Mouse (Mus musculus): Measurements from ENCODE around the gene Pip4k2b. TPM values are rescaled to one million over a fixed set of nuclear protein-coding genes. Genes with fewer than 3 reads are reported as not detected.
A peak's percentile ranks its signal among the peaks of the same experiment; 100 is the strongest.

Gene Pip4k2b
- polyA plus RNA-seq, 1 experiment from 2014 or later: 1.5 TPM

DNA sequence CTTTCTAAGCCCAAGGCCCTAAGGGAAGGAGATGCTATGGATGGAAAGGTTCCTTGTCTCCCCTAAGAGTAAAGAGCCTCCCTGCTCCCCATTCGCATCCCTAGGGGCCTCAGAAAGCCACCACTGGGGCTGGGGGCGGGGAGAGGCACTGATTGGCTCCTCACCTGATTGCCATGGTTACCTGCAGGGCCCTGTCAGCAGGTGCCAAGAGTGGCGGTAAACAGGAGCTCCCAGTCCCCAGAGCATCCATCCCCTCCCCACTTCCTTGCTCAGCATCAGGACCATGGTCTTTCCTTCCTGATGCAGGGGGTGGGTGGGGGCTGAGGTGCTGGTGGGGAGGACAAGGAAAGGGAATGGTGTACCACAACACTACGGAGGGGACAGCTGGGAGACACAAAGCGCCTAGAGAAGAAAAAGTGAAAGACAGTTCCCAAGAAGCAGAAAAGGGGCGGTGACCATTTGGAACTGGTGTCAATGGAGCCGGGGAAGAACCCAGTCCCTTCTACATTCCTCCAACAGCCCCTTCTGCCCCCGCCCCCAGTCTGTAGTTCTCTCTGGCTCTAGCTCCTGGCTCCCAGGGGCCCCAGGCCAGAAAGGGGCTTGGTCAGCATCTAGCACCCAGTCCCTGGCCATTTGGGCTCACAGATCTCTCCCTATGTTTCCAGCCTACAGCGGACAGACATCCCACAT lies 48.6 kb downstream of the Pip4k2b start:
- no peak for DNase-seq (ENCODE audit: low spot score)
- H3K9me3 ChIP-seq (replicated peaks): no peaks in the 10 kb centered on the region
- peaks cover 58% of the 10 kb centered on the region for H3K4me1 ChIP-seq
- H3K27me3 ChIP-seq (ENCODE audit: low read depth, poor library complexity, severe bottlenecking): no peaks in the 10 kb centered on the region
- WGBS: 31% methylated on average over 9 of the region's 9 CpGs
- H3K4me3 ChIP-seq: peak overlapping the region; percentile 90
- H3K27ac ChIP-seq (replicated peaks): peak overlapping the region; percentile 53; the same call in 1 of the 2 replicates
- H3K36me3 ChIP-seq: peaks cover 45% of the 10 kb centered on the region

DNA sequence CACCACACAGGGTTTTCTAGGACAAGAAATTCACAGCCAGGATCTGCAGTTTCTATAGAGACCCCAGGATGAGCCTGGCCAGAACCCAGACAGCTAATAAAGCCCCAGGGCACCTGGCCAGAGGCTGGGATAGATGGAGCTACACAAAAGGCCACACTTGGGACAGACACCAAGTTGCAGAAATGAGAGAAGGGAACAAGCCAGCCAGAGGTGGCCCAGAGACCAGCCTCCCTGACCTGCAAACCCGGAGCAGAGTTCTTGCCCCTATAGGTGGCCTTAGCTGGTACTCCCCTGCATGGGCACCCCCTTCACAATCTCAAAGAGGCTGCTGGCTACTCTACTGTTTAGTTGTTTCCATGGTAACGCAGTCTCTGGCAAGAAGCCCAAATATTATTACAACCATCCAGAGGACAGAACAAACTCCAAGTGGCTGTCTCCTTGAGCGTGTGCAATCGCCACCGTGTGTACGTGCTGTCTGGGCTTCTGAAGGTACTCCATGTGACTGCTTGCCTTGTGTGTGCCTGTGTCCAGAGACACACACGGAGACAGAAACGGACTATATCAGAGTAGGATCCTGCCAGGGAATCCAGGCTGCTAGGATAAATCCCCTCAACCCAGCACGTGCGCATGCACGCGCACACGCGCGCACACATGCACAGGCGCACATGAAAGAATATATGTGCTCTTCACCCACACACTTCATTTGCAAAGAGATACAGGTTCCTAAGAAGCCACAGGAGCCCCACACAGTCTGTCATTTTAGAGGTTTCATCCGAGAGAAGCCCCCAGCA lies 49.4 kb downstream of the Pip4k2b start:
- 66% methylated on average over 17 of the region's 17 CpGs for whole genome bisulfite sequencing
- peak overlapping the region; percentile 53; the same call in 1 of the 2 replicates for H3K27ac ChIP-seq (replicated peaks)
- no peak for DNase-seq (ENCODE audit: low spot score)
- no peaks in the 10 kb centered on the region for H3K27me3 ChIP-seq (ENCODE audit: low read depth, poor library complexity, severe bottlenecking)
- peak overlapping the region; percentile 90 for H3K4me3 ChIP-seq
- peaks cover 52% of the 10 kb centered on the region for H3K36me3 ChIP-seq
- no peaks in the 10 kb centered on the region for H3K9me3 ChIP-seq (replicated peaks)
- H3K4me1 ChIP-seq: peaks cover 53% of the 10 kb centered on the region

DNA sequence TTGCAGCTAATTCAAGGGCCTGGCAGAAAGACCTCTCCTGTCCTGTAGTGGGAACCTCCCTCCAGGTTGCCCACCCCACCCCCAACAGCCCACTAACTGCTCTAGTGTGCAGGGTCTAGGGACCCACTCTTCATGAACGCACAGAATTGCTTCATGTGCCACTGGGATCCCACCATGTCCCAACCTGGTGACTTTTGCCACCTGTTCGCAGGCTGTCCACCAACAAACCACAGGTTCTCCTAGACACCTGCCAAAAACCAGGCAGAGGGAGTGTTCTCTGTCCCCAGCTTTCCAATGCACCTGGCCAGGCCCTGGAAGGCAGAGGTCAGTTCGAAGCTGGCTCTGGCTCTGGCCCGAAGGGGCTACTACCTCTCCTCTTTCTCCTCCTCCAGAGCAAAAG lies 50.1 kb downstream of the Pip4k2b start:
- H3K27ac ChIP-seq (replicated peaks): no peak overlapping the region
- H3K9me3 ChIP-seq (replicated peaks): no peaks in the 10 kb centered on the region
- H3K4me1 ChIP-seq: peaks cover 51% of the 10 kb centered on the region
- WGBS: 93% methylated on average over 4 of the region's 4 CpGs
- 0 out of 2 replicates have a peak overlapping the region, but pooled peaks have one; percentile 90 for H3K4me3 ChIP-seq
- peaks cover 57% of the 10 kb centered on the region for H3K36me3 ChIP-seq
- DNase-seq (ENCODE audit: low spot score): no peak
- no peaks in the 10 kb centered on the region for H3K27me3 ChIP-seq (ENCODE audit: low read depth, poor library complexity, severe bottlenecking)

DNA sequence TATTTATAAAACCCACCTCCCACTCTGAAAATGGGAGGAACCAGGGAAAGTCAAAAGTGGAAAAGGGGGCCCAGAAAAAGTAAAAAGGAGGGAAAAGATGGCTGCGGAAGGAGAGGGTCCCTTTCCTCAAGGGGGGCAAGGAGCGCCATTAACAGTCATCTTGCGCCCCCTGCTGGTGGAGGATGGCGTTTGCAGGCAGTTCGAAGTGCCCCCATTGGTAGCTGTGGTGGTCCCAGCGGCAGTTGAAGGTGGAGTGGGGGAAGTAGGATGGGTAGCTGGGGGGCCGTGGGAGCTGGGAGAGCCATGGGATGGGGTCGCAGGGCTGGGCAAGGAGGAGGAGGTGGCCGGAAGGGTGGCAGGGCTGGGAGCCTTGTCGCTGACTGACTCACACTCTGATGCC lies 54.6 kb downstream of the Pip4k2b start:
- peaks cover 71% of the 10 kb centered on the region for H3K36me3 ChIP-seq

DNA sequence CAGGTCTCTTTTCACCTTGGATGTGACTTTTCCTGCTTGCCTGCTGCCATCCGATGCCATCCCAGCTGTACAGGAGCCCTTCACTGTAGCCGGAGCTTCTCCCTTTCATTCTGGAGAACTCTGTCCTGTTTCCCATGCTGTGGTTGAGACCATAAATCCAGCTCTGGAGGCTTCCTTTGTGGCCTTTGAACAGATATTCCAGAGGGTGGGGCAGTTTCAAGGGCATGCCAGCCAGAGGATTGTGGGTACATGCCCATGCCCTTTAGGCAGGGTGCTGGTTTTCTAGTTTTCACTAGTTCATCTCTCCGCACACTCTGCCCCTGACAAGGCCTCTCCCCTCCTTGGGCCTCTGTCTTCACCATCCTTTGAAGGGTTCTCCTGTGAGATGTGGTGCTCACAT lies 57.4 kb downstream of the Pip4k2b start:
- no peak overlapping the region for H3K4me3 ChIP-seq
- peaks cover 32% of the 10 kb centered on the region for H3K4me1 ChIP-seq
- no peaks in the 10 kb centered on the region for H3K9me3 ChIP-seq (replicated peaks)
- no peak overlapping the region for H3K27ac ChIP-seq (replicated peaks)
- no peak for DNase-seq (ENCODE audit: low spot score)
- no peaks in the 10 kb centered on the region for H3K27me3 ChIP-seq (ENCODE audit: low read depth, poor library complexity, severe bottlenecking)
- WGBS: 96% methylated on average over 3 of the region's 3 CpGs
- peaks cover 65% of the 10 kb centered on the region for H3K36me3 ChIP-seq

More for the DNA sequence above, 54.6 kb downstream of the Pip4k2b start:
- no peaks in the 10 kb centered on the region for H3K27me3 ChIP-seq (ENCODE audit: low read depth, poor library complexity, severe bottlenecking)
- H3K4me3 ChIP-seq: peak overlapping the region; percentile 12; the same call in 1 of the 2 replicates
- no peak overlapping the region for H3K27ac ChIP-seq (replicated peaks)
- WGBS: 38% methylated on average over 10 of the region's 10 CpGs
- no peaks in the 10 kb centered on the region for H3K9me3 ChIP-seq (replicated peaks)
- peak; percentile 81 for DNase-seq (ENCODE audit: low spot score)
- H3K4me1 ChIP-seq: peaks cover 33% of the 10 kb centered on the region

DNA sequence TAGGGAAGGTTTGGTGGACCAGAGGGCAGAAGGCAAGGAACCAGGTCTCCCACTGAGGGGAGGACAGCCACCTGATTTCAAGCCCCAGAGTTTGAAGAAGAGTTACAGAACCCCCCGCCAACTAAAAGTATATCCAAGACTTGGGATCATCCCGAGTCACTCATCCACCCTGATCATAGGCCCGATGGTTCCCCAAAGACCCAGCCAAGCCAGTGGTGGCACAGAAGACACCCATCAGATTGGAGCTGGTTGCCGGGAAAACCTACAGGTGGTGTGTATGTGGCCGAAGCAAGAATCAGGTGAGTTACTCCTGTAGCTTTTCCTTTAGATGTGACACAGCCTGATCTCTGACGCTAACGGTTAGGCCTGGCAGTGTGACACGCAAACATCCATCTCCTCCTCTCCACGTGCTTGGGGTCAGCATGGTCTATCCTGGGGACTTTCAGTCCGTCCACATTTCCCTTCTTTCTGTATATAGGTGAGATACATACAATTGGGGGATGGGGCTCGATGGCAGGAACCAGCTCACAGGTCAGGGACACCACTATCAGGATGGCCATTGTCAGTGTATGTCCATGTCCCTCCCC lies 58.1 kb downstream of the Pip4k2b start:
- peaks cover 35% of the 10 kb centered on the region for H3K4me1 ChIP-seq
- DNase-seq (ENCODE audit: low spot score): no peak
- peaks cover 65% of the 10 kb centered on the region for H3K36me3 ChIP-seq

DNA sequence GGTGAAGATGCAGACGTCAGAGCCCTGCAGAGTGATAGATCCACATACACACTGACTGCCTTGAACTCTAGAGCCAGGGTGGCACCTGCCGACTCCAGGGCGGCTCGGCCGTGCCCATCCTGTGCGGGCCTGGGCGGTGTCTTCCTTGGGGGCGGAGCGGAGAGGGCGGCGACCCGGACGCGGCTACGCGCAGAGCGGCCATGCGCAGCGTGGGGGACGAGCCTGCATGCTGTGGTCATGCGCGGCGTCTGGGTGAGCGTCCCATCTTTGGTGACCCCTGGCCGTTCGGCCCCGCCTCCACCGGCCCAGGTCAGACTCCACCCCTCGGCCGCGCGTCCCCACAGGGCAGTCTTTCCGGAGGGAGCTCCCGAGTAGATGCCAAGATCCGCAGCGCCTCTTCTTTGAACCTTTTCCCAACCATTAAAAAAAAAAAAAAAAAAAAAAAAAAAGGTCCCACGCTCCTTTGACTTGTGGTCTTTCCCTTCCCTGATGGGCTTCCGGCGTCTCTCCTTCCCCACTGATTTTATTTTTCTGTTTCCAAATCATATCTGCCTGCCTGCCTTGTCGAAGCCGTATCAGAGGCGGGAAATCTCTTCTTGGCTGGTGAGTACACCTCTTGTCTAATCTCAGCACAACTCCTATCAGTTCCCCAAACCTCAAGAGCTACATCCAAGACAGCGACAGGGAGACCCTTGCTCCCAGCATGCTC lies 58.7 kb downstream of the Pip4k2b start, which contains the start of gene Cisd3:
Gene Cisd3, plus strand, starts transcription at position 214 of the 709 bp plus-strand sequence.
- Histone ChIP-seq H3K9me3 (replicated peaks) (no peaks in the 10 kb centered on the region), H3K36me3 (peaks cover 64% of the 10 kb centered on the region), H3K27me3 (ENCODE audit: low read depth, poor library complexity, severe bottlenecking) (no peaks in the 10 kb centered on the region), H3K4me1 (peaks cover 36% of the 10 kb centered on the region), H3K4me3 (peak within 1 kb of the TSS; percentile 47), H3K27ac (replicated peaks) (peak within 1 kb of the TSS; percentile 71)
- peak; percentile 86 for DNase-seq (ENCODE audit: low spot score)
- 1% methylated on average over 43 of the region's 43 CpGs for WGBS

More for the DNA sequence above, 58.1 kb downstream of the Pip4k2b start:
- 0 out of 2 replicates have a peak overlapping the region, but pooled peaks have one; percentile 47 for H3K27ac ChIP-seq (replicated peaks)
- WGBS: 72% methylated on average over 11 of the region's 11 CpGs
- H3K27me3 ChIP-seq (ENCODE audit: low read depth, poor library complexity, severe bottlenecking): no peaks in the 10 kb centered on the region
- H3K4me3 ChIP-seq: peak overlapping the region; percentile 47
- H3K9me3 ChIP-seq (replicated peaks): no peaks in the 10 kb centered on the region

DNA sequence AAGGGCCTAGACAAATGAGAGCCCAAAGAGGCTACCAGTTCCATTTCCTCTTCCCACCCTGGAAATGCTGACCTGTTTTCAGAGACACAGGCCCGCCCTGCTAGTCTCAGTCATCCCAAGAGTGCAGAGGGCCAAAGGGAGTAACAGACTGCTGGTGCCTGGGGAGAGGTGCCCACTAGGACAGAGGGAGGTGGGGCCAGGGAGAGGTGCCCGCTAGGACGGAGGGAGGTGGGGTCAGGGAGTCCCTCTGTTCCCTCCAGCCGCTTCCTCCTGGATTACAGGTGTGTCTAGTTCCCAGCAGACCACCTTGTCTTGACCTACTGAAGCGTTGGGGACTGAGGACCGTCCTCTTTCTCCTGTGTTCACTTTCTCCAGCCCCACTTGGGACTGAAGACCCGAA lies 59.7 kb downstream of the Pip4k2b start:
- Histone ChIP-seq H3K36me3 (peaks cover 64% of the 10 kb centered on the region), H3K4me1 (peaks cover 37% of the 10 kb centered on the region)

DNA sequence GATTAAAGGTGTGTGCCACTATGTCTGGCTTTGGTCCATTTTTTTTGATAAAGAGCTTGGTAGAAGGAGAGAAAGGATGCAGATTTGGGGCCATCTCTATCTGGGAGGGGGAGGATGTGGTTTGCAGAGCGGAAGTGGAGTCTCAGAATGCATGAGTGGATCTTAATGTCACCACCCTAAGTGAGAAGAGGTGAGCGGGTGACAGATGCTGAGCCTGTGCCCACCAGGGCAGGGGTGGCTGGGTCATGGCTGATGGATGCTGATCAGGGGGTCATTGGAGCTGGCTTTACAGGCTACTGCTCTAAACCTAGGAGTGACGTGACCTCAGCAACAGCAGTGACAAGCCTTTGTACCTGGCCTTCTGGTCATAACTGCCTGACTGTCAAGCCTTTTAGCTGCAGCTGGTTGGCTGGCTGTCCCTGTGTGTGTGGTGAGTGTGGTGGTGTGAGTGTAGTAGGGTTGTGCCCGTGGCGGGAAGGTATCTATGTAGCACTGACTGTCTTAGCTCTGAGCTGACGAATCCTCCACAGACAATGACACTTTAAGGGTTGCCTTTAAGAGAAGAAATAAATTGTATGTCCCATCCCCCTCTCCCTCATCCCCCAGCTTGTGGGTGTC lies 60.3 kb downstream of the Pip4k2b start:
- H3K4me1 ChIP-seq: peaks cover 37% of the 10 kb centered on the region
- no peaks in the 10 kb centered on the region for H3K9me3 ChIP-seq (replicated peaks)
- no peak for DNase-seq (ENCODE audit: low spot score)
- peaks cover 66% of the 10 kb centered on the region for H3K36me3 ChIP-seq
- WGBS: 79% methylated on average over 6 of the region's 6 CpGs
- no peaks in the 10 kb centered on the region for H3K27me3 ChIP-seq (ENCODE audit: low read depth, poor library complexity, severe bottlenecking)
- H3K27ac ChIP-seq (replicated peaks): no peak overlapping the region
- H3K4me3 ChIP-seq: peak overlapping the region; percentile 20; the same call in 1 of the 2 replicates

More for the DNA sequence above, 59.7 kb downstream of the Pip4k2b start:
- Histone ChIP-seq H3K9me3 (replicated peaks) (no peaks in the 10 kb centered on the region), H3K4me3 (peak overlapping the region; percentile 47; the same call in 1 of the 2 replicates), H3K27me3 (ENCODE audit: low read depth, poor library complexity, severe bottlenecking) (no peaks in the 10 kb centered on the region), H3K27ac (replicated peaks) (peak overlapping the region; percentile 71; the same call in 1 of the 2 replicates)
- WGBS: 42% methylated on average over 7 of the region's 7 CpGs
- DNase-seq (ENCODE audit: low spot score): no peak

DNA sequence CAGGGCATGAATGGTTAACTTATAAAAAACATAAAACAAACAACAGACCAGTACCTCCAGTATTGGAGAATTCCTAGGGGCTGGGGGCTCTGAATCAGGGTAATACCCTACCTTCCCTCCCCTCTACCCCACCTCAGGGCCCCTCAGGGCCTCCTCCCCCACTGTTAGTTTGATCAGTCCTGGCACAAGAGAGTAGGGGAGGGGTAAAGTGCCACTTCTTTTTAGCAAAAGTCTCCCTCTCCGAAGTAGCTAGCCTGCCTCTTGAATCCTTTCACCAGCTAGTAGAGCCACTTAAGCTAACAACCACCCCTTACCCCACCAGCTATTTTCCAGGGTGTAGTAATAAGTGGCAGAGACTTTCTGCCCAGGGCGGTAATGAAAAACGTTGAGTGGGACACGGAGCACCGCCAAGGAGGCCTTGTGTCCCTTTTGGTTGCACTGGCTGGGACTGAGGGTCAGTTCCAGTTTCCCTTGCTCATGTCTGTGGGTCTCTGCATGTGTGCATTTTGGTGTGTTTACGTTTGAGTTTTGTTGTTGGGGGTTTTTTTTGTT lies 61.9 kb downstream of the Pip4k2b start:
- Histone ChIP-seq H3K27me3 (ENCODE audit: low read depth, poor library complexity, severe bottlenecking) (no peaks in the 10 kb centered on the region), H3K4me1 (peaks cover 53% of the 10 kb centered on the region), H3K27ac (replicated peaks) (no peak overlapping the region), H3K4me3 (no peak overlapping the region), H3K9me3 (replicated peaks) (no peaks in the 10 kb centered on the region), H3K36me3 (peaks cover 66% of the 10 kb centered on the region)
- WGBS: 86% methylated on average over 6 of the region's 6 CpGs
- DNase-seq (ENCODE audit: low spot score): no peak

DNA sequence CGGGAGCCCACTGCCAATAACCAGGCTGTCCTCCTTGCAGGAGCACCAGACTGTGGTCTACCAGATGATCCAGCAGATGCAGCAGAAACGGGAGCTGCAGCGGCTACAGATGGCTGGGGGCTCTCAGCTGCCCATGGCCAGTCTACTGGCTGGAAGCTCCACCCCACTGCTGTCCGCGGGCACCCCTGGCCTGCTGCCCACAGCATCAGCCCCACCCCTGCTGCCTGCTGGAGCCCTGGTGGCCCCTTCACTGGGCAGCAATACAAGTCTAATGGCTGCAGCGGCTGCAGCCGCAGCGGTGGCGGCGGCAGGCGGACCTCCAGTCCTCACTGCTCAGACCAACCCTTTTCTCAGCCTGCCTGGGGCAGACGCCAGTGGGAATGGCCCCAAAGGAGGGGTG lies 64.1 kb downstream of the Pip4k2b start:
- WGBS: 90% methylated on average over 12 of the region's 12 CpGs
- H3K9me3 ChIP-seq (replicated peaks): no peaks in the 10 kb centered on the region
- peaks cover 58% of the 10 kb centered on the region for H3K4me1 ChIP-seq
- H3K27me3 ChIP-seq (ENCODE audit: low read depth, poor library complexity, severe bottlenecking): no peaks in the 10 kb centered on the region; the same call in 1 of the 2 replicates
- no peak for DNase-seq (ENCODE audit: low spot score)
- no peak overlapping the region for H3K4me3 ChIP-seq
- peaks cover 83% of the 10 kb centered on the region for H3K36me3 ChIP-seq
- no peak overlapping the region for H3K27ac ChIP-seq (replicated peaks)

Data from midbrain, embryonic 10.5 days (tissue).